Mouse (Mus musculus) olfactory bulb, adult 2 months (tissue): ENCODE results near the gene Ublcp1.
A peak's percentile ranks its signal among the peaks of the same experiment; 100 is the strongest.

Experiments
- CTCF ChIP-seq: fragments of 200-500 bp; IDR thresholded peaks from 2 replicates; pipeline ENCODE4 v1.5.1; 2012; ENCODE audit warnings: low read depth, mild to moderate bottlenecking, low read length, moderate library complexity; ENCODE audit not compliant: insufficient read depth
- POLR2A ChIP-seq: fragments of 200-500 bp; IDR thresholded peaks from 2 replicates; pipeline ENCODE4 v1.6.1; 2012; ENCODE audit warnings: mild to moderate bottlenecking, low read depth, low read length, moderate library complexity; ENCODE audit not compliant: insufficient read depth

GRCm38 (mm10) chr11:44470432-44471336 lies at the start of gene Ublcp1:
- peak; percentile 70 for TF ChIP-seq POLR2A
- TF ChIP-seq CTCF: no peak
